ENCODE assay signal across 16 mouse cellular contexts in genomic region chr9:112178438-112178837, GRCm38 (mm10). TPM values are rescaled to one million over a fixed set of nuclear protein-coding genes. Genes with fewer than 3 reads are reported as not detected.
DNase-seq lines count a peak whose midpoint lies in the region; ATAC-seq and TF ChIP-seq lines count a peak whose summit lies in the region.
"Had no signal": no experiment of that assay in that cellular context is flagged by ENCODE, and none has a peak within 500 bp of the region (broad histone marks: within the 10 kb centered on the region; RNA-seq: fewer than 3 reads in every experiment).

No protein-coding gene starts in this region.

- 0 out of 2 replicates have a peak, but pooled peaks cover 5% of the 10 kb centered on the region for H3K4me1 ChIP-seq in forebrain, postnatal 0 days (ENCODE audit: insufficient read depth)
- peaks cover 20% of the 10 kb centered on the region for H3K4me1 ChIP-seq in forebrain, embryonic 10.5 days
- H3K4me1 ChIP-seq in liver, postnatal 0 days (ENCODE audit: insufficient read depth): 0 out of 2 replicates have a peak, but pooled peaks cover 2% of the 10 kb centered on the region
- peaks cover 61% of the 10 kb centered on the region for H3K4me1 ChIP-seq in heart, embryonic 13.5 days
- H3K4me1 ChIP-seq in liver, embryonic 15.5 days (replicated peaks): peaks cover 77% of the 10 kb centered on the region
- no peaks in the 10 kb centered on the region for H3K4me1 ChIP-seq in lung, adult 2 months (ENCODE audit: control insufficient read depth, insufficient read depth, low read length)

- peaks cover 46% of the 10 kb centered on the region for H3K36me3 ChIP-seq in forebrain, postnatal 0 days (ENCODE audit: insufficient read depth)
- no peaks in the 10 kb centered on the region for H3K36me3 ChIP-seq in forebrain, embryonic 10.5 days (replicated peaks)
- no peaks in the 10 kb centered on the region for H3K36me3 ChIP-seq in liver, postnatal 0 days (replicated peaks; ENCODE audit: insufficient read depth, low read length)
- H3K36me3 ChIP-seq in heart, embryonic 13.5 days: no peaks in the 10 kb centered on the region
- H3K36me3 ChIP-seq in liver, embryonic 15.5 days (replicated peaks): no peaks in the 10 kb centered on the region
- H3K36me3 ChIP-seq: embryonic facial prominence, embryonic 12.5 days; hindbrain, embryonic 10.5 days; kidney, embryonic 15.5 days; midbrain, embryonic 12.5 days had no signal

- no peak overlapping the region for H3K9ac ChIP-seq in forebrain, postnatal 0 days
- H3K9ac ChIP-seq in liver, postnatal 0 days (replicated peaks): no peak overlapping the region
- H3K9ac ChIP-seq in heart, embryonic 13.5 days: no peak overlapping the region; the same call in 1 of the 2 replicates
- H3K9ac ChIP-seq in liver, embryonic 15.5 days: no peak overlapping the region
- H3K9ac ChIP-seq: embryonic facial prominence, embryonic 12.5 days; kidney, embryonic 15.5 days; midbrain, embryonic 12.5 days had no signal

- no peaks in the 10 kb centered on the region for H3K9me3 ChIP-seq in forebrain, postnatal 0 days (ENCODE audit: low read length)
- H3K9me3 ChIP-seq in forebrain, embryonic 10.5 days: no peaks in the 10 kb centered on the region
- H3K9me3 ChIP-seq in liver, postnatal 0 days (ENCODE audit: low read length): no peaks in the 10 kb centered on the region
- H3K9me3 ChIP-seq in heart, embryonic 13.5 days: no peaks in the 10 kb centered on the region
- H3K9me3 ChIP-seq in liver, embryonic 15.5 days (replicated peaks): no peaks in the 10 kb centered on the region
- H3K9me3 ChIP-seq: embryonic facial prominence, embryonic 12.5 days; hindbrain, embryonic 10.5 days; kidney, embryonic 15.5 days; midbrain, embryonic 12.5 days had no signal

- no peak for TF ChIP-seq EP300 in liver, postnatal 0 days (IDR thresholded peaks at IDR 0.05; ENCODE audit: low read depth)

- DNase-seq in forebrain, postnatal 0 days: no peak
- no peak for DNase-seq in forebrain, embryonic 10.5 days (ENCODE audit: extremely low spot score, low spot score)
- peak; percentile 37 for DNase-seq in liver
- DNase-seq in liver, postnatal 0 days: no peak
- no peak for DNase-seq in lung, adult 2 months
- no peak for DNase-seq in kidney, adult 18-20 months
- DNase-seq: cerebellum, postnatal 25 days; lung, postnatal 14 days had no signal

- no peaks in the 10 kb centered on the region for H3K27me3 ChIP-seq in forebrain, postnatal 0 days (ENCODE audit: insufficient read depth, low read length)
- no peaks in the 10 kb centered on the region for H3K27me3 ChIP-seq in forebrain, embryonic 10.5 days (ENCODE audit: poor library complexity, severe bottlenecking)
- H3K27me3 ChIP-seq in liver, postnatal 0 days (ENCODE audit: insufficient read depth, low read length): no peaks in the 10 kb centered on the region
- no peaks in the 10 kb centered on the region for H3K27me3 ChIP-seq in heart, embryonic 13.5 days (replicated peaks)
- H3K27me3 ChIP-seq in liver, embryonic 15.5 days: no peaks in the 10 kb centered on the region
- H3K27me3 ChIP-seq: embryonic facial prominence, embryonic 12.5 days; kidney, embryonic 15.5 days; midbrain, embryonic 12.5 days had no signal

- ATAC-seq in forebrain, postnatal 0 days: no peak
- no peak for ATAC-seq in liver, postnatal 0 days
- no peak for ATAC-seq in heart, embryonic 13.5 days (ENCODE audit: extremely low read depth, insufficient number of reproducible peaks, low FRiP score, low TSS enrichment)
- peak; percentile 41; the same call in 1 of the 2 replicates for ATAC-seq in liver, embryonic 15.5 days (ENCODE audit: insufficient read depth)
- ATAC-seq: Patski had no signal

- TF ChIP-seq POLR2A in lung, adult 2 months (IDR thresholded peaks at IDR 0.05; ENCODE audit: borderline replicate concordance, extremely low read depth, low read depth, low read length): no peak

- H3K4me2 ChIP-seq in forebrain, postnatal 0 days (ENCODE audit: low read depth): no peak overlapping the region
- no peak overlapping the region for H3K4me2 ChIP-seq in liver, postnatal 0 days (ENCODE audit: low read depth, low read length)
- H3K4me2 ChIP-seq in heart, embryonic 13.5 days: peak overlapping the region; percentile 44
- peak overlapping the region; percentile 33; the same call in 1 of the 2 replicates for H3K4me2 ChIP-seq in liver, embryonic 15.5 days
- H3K4me2 ChIP-seq: embryonic facial prominence, embryonic 12.5 days; kidney, embryonic 15.5 days; midbrain, embryonic 12.5 days had no signal

- H3K27ac ChIP-seq in forebrain, postnatal 0 days (ENCODE audit: low read depth, low read length): peak overlapping the region; percentile 57
- no peak overlapping the region for H3K27ac ChIP-seq in forebrain, embryonic 10.5 days
- no peak overlapping the region for H3K27ac ChIP-seq in liver, postnatal 0 days (ENCODE audit: low read depth)
- peak overlapping the region; percentile 63 for H3K27ac ChIP-seq in heart, embryonic 13.5 days (replicated peaks)
- H3K27ac ChIP-seq in liver, embryonic 15.5 days (replicated peaks): no peak overlapping the region
- H3K27ac ChIP-seq: embryonic facial prominence, embryonic 12.5 days; hindbrain, embryonic 10.5 days; kidney, embryonic 15.5 days; midbrain, embryonic 12.5 days had no signal

- 47% methylated on average over 5 of the region's 5 CpGs for WGBS in forebrain, postnatal 0 days
- 77% methylated on average over 5 of the region's 5 CpGs for WGBS in forebrain, embryonic 10.5 days
- 26% methylated on average over 5 of the region's 5 CpGs for WGBS in liver, postnatal 0 days (ENCODE audit: insufficient replicate concordance)
- 7% methylated on average over 5 of the region's 5 CpGs for WGBS in heart, embryonic 13.5 days
- WGBS in liver, embryonic 15.5 days (ENCODE audit: insufficient replicate concordance): 13% methylated on average over 5 of the region's 5 CpGs
- 27% methylated on average over 5 of the region's 5 CpGs for WGBS in lung, adult 2 months

- H3K4me3 ChIP-seq in forebrain, postnatal 0 days (ENCODE audit: low read depth, low read length): no peak overlapping the region
- H3K4me3 ChIP-seq in forebrain, embryonic 10.5 days: no peak overlapping the region
- no peak overlapping the region for H3K4me3 ChIP-seq in liver, postnatal 0 days (ENCODE audit: low read depth, low read length)
- H3K4me3 ChIP-seq in heart, embryonic 13.5 days: no peak overlapping the region
- no peak overlapping the region for H3K4me3 ChIP-seq in liver, embryonic 15.5 days (replicated peaks)
- no peak overlapping the region for H3K4me3 ChIP-seq in lung, adult 2 months (replicated peaks; ENCODE audit: extremely low read depth, low read depth, low read length)
- H3K4me3 ChIP-seq: embryonic facial prominence, embryonic 12.5 days; hindbrain, embryonic 10.5 days; kidney, embryonic 15.5 days; midbrain, embryonic 12.5 days had no signal

- no peak for TF ChIP-seq CTCF in forebrain, postnatal 0 days (IDR thresholded peaks at IDR 0.05; ENCODE audit: low read depth)
- no peak for TF ChIP-seq CTCF in liver, postnatal 0 days (IDR thresholded peaks at IDR 0.05; ENCODE audit: low read depth)
- TF ChIP-seq CTCF in lung, adult 2 months (IDR thresholded peaks at IDR 0.05; ENCODE audit: insufficient read depth, low read length): no peak

RNA-seq across cellular contexts. Expression of gene Arpp21, which starts 57.3 kb away (rescaled TPM):
- total RNA-seq in forebrain, postnatal 0 days (2014; rRNA removed): 151 and 230 TPM in 2 replicates
- polyA plus RNA-seq in forebrain, postnatal 0 days (2015; fragmentation: Nextera tagmentation; extraction: Ambion mirVana): 118 and 122 TPM in 2 replicates
- 0.20 and 1.4 TPM in 2 replicates for polyA plus RNA-seq in forebrain, embryonic 10.5 days (2016; fragmentation: Nextera tagmentation; extraction: Ambion mirVana)
- 0.74 and 1.0 TPM in 2 replicates for polyA plus RNA-seq in liver, postnatal 0 days (2015; fragmentation: Nextera tagmentation; extraction: Ambion mirVana)
- polyA plus RNA-seq in heart, embryonic 13.5 days (2015; fragmentation: Nextera tagmentation; extraction: Ambion mirVana): 2.4 and 3.2 TPM in 2 replicates
- 0.58 and 0.77 TPM in 2 replicates for polyA plus RNA-seq in liver, embryonic 15.5 days (2015; fragmentation: Nextera tagmentation; extraction: Ambion mirVana)
- 0.10 and 1.0 TPM in 2 replicates for polyA plus RNA-seq in lung, adult 2 months (2012; rRNA removed)
- polyA plus RNA-seq: Patski; urinary bladder, adult 2 months had no signal

Comparison
In these comparisons a context has a peak if more than half of its experiments do, and no peak if none do; other contexts are left out.
1. H3K27ac ChIP-seq: peak in forebrain, postnatal 0 days (single experiment) and heart, embryonic 13.5 days (single experiment); none in forebrain, embryonic 10.5 days (single experiment), liver, postnatal 0 days (single experiment) and liver, embryonic 15.5 days (single experiment).
2. H3K4me2 ChIP-seq: peak in heart, embryonic 13.5 days (single experiment) and liver, embryonic 15.5 days (single experiment); none in forebrain, postnatal 0 days (single experiment) and liver, postnatal 0 days (single experiment).
3. RNA of gene Arpp21, which starts 57.3 kb away (polyA plus RNA-seq): 118 to 122 TPM in forebrain, postnatal 0 days; 2.4 to 3.2 TPM in heart, embryonic 13.5 days, 0.20 to 1.4 TPM in forebrain, embryonic 10.5 days, 0.10 to 1.0 TPM in lung, adult 2 months, 0.58 to 0.77 TPM in liver, embryonic 15.5 days and 0.74 to 1.0 TPM in liver, postnatal 0 days; every median in the first group is over 10 times any median in the second.